Mouse (Mus musculus) kidney, adult 2 months (tissue): Measurements from ENCODE around the gene Prr19. TPM values are rescaled to one million over a fixed set of nuclear protein-coding genes. Genes with fewer than 3 reads are reported as not detected.

Experiments
- DNase-seq: peaks from one replicate; pipeline ENCODE4 v3.0.0; 2021
- H3K27ac ChIP-seq: fragments of 200-500 bp; 2 replicates; pipeline ENCODE4 v1.5.1; 2012; ENCODE audit warnings: low read depth, low read length, control low read depth, inconsistent platforms; ENCODE audit not compliant: insufficient read depth
- H3K27me3 ChIP-seq: fragments of 200-500 bp; replicated peaks from 2 replicates; pipeline ENCODE4 v1.6.1; 2012; ENCODE audit warnings: mild to moderate bottlenecking, moderate library complexity, low read length, inconsistent platforms; ENCODE audit not compliant: control insufficient read depth, insufficient read depth
- H3K36me3 ChIP-seq: fragments of 200-500 bp; 2 replicates; pipeline ENCODE4 v1.6.1; 2012; ENCODE audit warnings: mild to moderate bottlenecking, moderate library complexity, low read length, inconsistent platforms; ENCODE audit not compliant: control insufficient read depth, insufficient read depth
- H3K4me1 ChIP-seq: fragments of 200-500 bp; 2 replicates; pipeline ENCODE4 v1.6.1; 2011; ENCODE audit warnings: low read length; ENCODE audit not compliant: control insufficient read depth, insufficient read depth
- H3K4me3 ChIP-seq: fragments of 200-500 bp; 2 replicates; pipeline ENCODE4 v1.5.1; 2011; ENCODE audit warnings: mild to moderate bottlenecking, low read depth, low read length, control low read depth; ENCODE audit not compliant: insufficient read depth
- CTCF ChIP-seq: fragments of 200-500 bp; conservative IDR thresholded peaks from 2 replicates; pipeline ENCODE4 v1.5.1; 2011; ENCODE audit warnings: low read depth, mild to moderate bottlenecking, control low read depth, low read length, moderate library complexity, mixed read lengths; ENCODE audit not compliant: insufficient read depth, insufficient read length
- POLR2A ChIP-seq: fragments of 200-500 bp; IDR thresholded peaks from one replicate; pipeline ENCODE4 v1.6.1; 2011; ENCODE audit warnings: low read depth, low read length, control low read depth
- WGBS: fragments of 180-500 bp; shearing (Covaris S2); methylation state at CpG from one replicate; pipeline ENCODE4 v1.1.7; 2018; 5-methylcytosine and 5-hydroxymethylcytosine counted together
- polyA plus RNA-seq: library from polyadenylated mRNA; depleted of rRNA; stranded (reverse); fragments of >200 nt; gene quantifications from 2 replicates; pipeline ENCODE4 v1.2.3, GENCODE M21; 2012

Prr19 gene
- polyA plus RNA-seq, 1 experiment = 0.08 TPM

- under 1% methylated on average over 33 of the region's 33 CpGs for WGBS
- Histone ChIP-seq H3K27me3 (no peaks in the 10 kb centered on the region), H3K4me1 (peaks cover 9% of the 10 kb centered on the region), H3K36me3 (no peaks in the 10 kb centered on the region), H3K27ac (peak overlapping the region; percentile 98), H3K4me3 (peak overlapping the region; percentile 77)
- peak; percentile 100 for DNase-seq
- TF ChIP-seq CTCF (no peak), POLR2A (no peak)
Measured at GRCm38 (mm10) chr7:25267751-25268463, 33.3 kb upstream of the Prr19 start.

DNA sequence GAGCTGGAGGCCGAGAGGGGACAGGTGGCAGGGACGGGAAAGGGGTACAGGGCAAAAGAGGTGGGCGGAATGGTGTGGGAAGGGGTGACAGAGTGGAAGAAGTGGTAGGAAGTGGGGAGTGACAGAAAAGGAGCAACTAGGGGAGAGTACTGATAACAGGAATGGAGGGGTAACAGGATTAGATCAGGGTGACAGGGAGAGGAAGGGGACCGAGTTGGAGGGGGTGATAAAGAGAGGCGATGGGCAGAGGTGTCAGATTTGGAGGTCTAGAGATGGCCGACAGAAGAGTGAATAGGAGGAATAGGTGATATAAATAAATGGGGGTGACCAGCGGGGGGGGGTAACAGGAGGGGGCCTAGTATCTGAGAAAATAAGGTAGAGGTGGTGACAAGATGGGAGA is 32.6 kb upstream of the Prr19 start:
- 2% methylated on average over 7 of the region's 7 CpGs for WGBS
- no peaks in the 10 kb centered on the region for H3K36me3 ChIP-seq
- TF ChIP-seq POLR2A (no peak), CTCF (no peak)
- H3K4me1 ChIP-seq = peaks cover 9% of the 10 kb centered on the region
- DNase-seq = no peak
- no peaks in the 10 kb centered on the region for H3K27me3 ChIP-seq
- H3K4me3 ChIP-seq = peak overlapping the region; percentile 77
- H3K27ac ChIP-seq = peak overlapping the region; percentile 63

- DNase-seq = no peak
- TF ChIP-seq POLR2A = no peak
- no peak for TF ChIP-seq CTCF
- 18% methylated on average over 4 of the region's 4 CpGs for WGBS
- Histone ChIP-seq H3K4me3 (peak overlapping the region; percentile 77), H3K27ac (peak overlapping the region; percentile 21; the same call in 1 of the 2 replicates), H3K4me1 (peaks cover 9% of the 10 kb centered on the region), H3K36me3 (no peaks in the 10 kb centered on the region), H3K27me3 (no peaks in the 10 kb centered on the region)
Measured at GRCm38 (mm10) chr7:25269029-25269428, 32.2 kb upstream of the Prr19 start.

DNA sequence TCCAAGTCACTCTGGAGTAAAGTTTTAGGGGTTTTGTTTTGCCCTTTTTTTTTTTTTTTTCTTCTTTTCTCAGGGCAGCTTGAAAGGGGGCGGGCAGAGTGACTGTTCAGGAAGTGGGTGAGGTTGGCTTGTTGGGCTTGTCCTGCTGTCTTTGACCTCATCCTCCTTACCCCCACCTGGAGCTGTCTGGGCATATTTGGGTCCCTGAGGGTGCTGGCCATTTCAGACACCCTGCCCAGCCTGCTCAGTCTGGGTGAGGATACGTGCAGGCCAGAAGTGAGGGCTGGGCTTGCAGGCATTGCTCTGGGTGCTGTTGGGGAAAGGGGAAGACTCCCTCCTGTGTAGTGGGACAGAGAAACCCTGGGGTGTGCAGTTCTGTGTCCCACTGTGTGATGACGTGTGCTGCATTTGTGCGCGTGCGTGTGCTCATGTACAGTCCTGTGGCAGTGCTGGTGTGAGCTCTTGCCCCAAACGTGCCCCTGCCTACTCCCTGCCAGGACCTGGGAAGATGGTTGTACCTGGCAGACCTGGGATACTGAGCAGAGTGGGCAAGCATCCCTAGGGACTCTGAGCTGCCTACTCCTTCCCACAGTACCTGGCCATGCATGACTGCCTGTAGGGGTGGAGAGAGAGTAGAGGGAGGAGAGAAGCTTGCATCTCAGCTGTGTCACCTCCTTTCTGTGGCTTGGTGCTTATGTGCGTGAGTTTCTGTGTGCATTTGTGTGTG is 31.5 kb upstream of the Prr19 start:
- TF ChIP-seq CTCF = no peak
- no peak for TF ChIP-seq POLR2A
- Histone ChIP-seq H3K27me3 (no peaks in the 10 kb centered on the region), H3K4me3 (no peak overlapping the region), H3K36me3 (no peaks in the 10 kb centered on the region), H3K27ac (no peak overlapping the region), H3K4me1 (peaks cover 9% of the 10 kb centered on the region)
- DNase-seq = peak; percentile 63
- 39% methylated on average over 8 of the region's 8 CpGs for WGBS

DNA sequence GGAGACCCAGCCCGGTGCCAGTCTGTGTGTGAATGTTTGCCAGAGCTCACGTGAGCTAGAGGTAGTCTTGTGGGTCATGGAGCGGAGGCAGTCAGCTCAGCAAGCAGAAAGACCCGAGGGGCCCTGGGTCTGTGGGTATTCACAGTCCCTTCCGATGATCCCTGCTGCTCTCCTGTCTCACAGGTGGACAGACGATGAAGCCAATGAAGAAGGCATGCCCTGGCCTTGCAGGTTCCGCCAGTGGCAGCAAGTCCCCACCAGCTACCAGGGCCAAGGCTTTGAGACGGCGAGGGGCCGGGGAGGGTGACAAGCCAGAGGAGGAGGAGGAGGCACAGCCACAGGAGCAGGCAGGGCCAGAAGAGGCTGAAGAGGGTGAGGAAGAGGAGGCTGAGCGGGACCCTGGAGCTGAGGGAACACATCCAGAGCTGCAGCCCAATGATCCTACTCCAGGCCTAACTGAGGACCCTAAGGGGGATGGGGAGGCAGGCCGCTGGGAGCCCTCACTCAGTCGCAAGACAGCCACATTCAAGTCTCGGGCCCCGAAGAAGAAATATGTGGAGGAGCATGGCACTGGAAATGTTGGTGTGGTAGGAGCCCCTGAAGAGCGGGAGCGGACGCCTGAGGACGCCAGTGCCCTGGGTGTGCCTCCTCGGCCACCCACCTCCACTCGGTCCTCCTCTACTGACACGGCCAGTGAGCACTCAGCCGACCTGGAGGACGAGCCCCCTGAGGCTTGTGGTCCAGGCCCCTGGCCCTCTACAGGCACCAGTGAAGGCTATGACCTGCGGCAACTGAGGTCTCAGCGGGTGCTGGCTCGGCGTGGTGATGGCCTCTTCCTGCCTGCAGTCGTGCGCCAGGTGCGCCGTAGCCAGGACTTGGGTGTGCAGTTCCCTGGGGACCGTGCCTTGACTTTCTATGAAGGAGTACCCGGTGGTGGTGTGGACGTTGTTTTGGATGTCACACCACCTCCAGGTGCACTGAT is 30.3 kb upstream of the Prr19 start:
- Histone ChIP-seq H3K4me3 (no peak overlapping the region), H3K36me3 (no peaks in the 10 kb centered on the region), H3K4me1 (peaks cover 9% of the 10 kb centered on the region), H3K27me3 (no peaks in the 10 kb centered on the region), H3K27ac (no peak overlapping the region)
- TF ChIP-seq CTCF (no peak), POLR2A (no peak)
- no peak for DNase-seq
- WGBS = 75% methylated on average over 35 of the region's 35 CpGs

GRCm38 (mm10) chr7:25271651-25272444 is 29.4 kb upstream of the Prr19 start:
- no peak for DNase-seq
- Histone ChIP-seq H3K36me3 (no peaks in the 10 kb centered on the region), H3K4me1 (peaks cover 13% of the 10 kb centered on the region), H3K27ac (no peak overlapping the region), H3K4me3 (no peak overlapping the region), H3K27me3 (no peaks in the 10 kb centered on the region)
- WGBS = 93% methylated on average over 30 of the region's 30 CpGs
- no peak for TF ChIP-seq CTCF
